Mouse (Mus musculus): ENCODE measurements around the gene Rgs9. TPM values are rescaled to one million over a fixed set of nuclear protein-coding genes. Genes with fewer than 3 reads are reported as not detected.

The Rgs9 gene
- polyA plus RNA-seq, 1 experiment from 2014 or later: 0.10 TPM

- no peak overlapping the region for H3K4me2 ChIP-seq
Measured at GRCm38 (mm10) chr11:109227139-109227538, 70.8 kb downstream of the Rgs9 start.

GRCm38 (mm10) chr11:109221209-109222007 lies 76.5 kb downstream of the Rgs9 start:
- no peaks in the 10 kb centered on the region for H3K36me3 ChIP-seq
- no peak overlapping the region for H3K27ac ChIP-seq
- no peak overlapping the region for H3K4me2 ChIP-seq
- H3K9ac ChIP-seq: no peak overlapping the region
- no peak for ATAC-seq
- no peaks in the 10 kb centered on the region for H3K9me3 ChIP-seq (replicated peaks)
- no peak overlapping the region for H3K4me3 ChIP-seq
- no peaks in the 10 kb centered on the region for H3K27me3 ChIP-seq (replicated peaks)
- no peaks in the 10 kb centered on the region for H3K4me1 ChIP-seq
- 32% methylated on average over 4 of the region's 4 CpGs for WGBS (ENCODE audit: insufficient replicate concordance)

More at GRCm38 (mm10) chr11:109227139-109227538, 70.8 kb downstream of the Rgs9 start:
- Histone ChIP-seq H3K4me1 (no peaks in the 10 kb centered on the region), H3K27me3 (replicated peaks) (no peaks in the 10 kb centered on the region), H3K9ac (no peak overlapping the region), H3K4me3 (no peak overlapping the region), H3K36me3 (no peaks in the 10 kb centered on the region), H3K9me3 (replicated peaks) (no peaks in the 10 kb centered on the region), H3K27ac (no peak overlapping the region)
- 70% methylated on average over 12 of the region's 12 CpGs for WGBS (ENCODE audit: insufficient replicate concordance)
- no peak for ATAC-seq

GRCm38 (mm10) chr11:109218722-109219430 lies 79.1 kb downstream of the Rgs9 start:
- Histone ChIP-seq H3K4me2 (no peak overlapping the region), H3K4me3 (no peak overlapping the region), H3K4me1 (no peaks in the 10 kb centered on the region), H3K36me3 (no peaks in the 10 kb centered on the region), H3K9ac (no peak overlapping the region), H3K27ac (no peak overlapping the region), H3K9me3 (replicated peaks) (no peaks in the 10 kb centered on the region), H3K27me3 (replicated peaks) (no peaks in the 10 kb centered on the region)
- ATAC-seq: no peak
- 51% methylated on average over 15 of the region's 15 CpGs for WGBS (ENCODE audit: insufficient replicate concordance)

GRCm38 (mm10) chr11:109217827-109218536 lies 79.9 kb downstream of the Rgs9 start:
- 52% methylated on average over 12 of the region's 12 CpGs for WGBS (ENCODE audit: insufficient replicate concordance)
- no peak overlapping the region for H3K27ac ChIP-seq
- ATAC-seq: no peak
- no peak overlapping the region for H3K4me2 ChIP-seq
- no peaks in the 10 kb centered on the region for H3K36me3 ChIP-seq
- no peaks in the 10 kb centered on the region for H3K4me1 ChIP-seq
- H3K9ac ChIP-seq: no peak overlapping the region
- H3K9me3 ChIP-seq (replicated peaks): no peaks in the 10 kb centered on the region
- no peaks in the 10 kb centered on the region for H3K27me3 ChIP-seq (replicated peaks)
- no peak overlapping the region for H3K4me3 ChIP-seq

- no peaks in the 10 kb centered on the region for H3K36me3 ChIP-seq
- no peak for ATAC-seq
- no peak overlapping the region for H3K9ac ChIP-seq
- H3K4me3 ChIP-seq: no peak overlapping the region
- H3K4me1 ChIP-seq: no peaks in the 10 kb centered on the region
- no peaks in the 10 kb centered on the region for H3K9me3 ChIP-seq (replicated peaks)
- 59% methylated on average over 11 of the region's 11 CpGs for WGBS (ENCODE audit: insufficient replicate concordance)
- H3K27me3 ChIP-seq (replicated peaks): no peaks in the 10 kb centered on the region
- H3K27ac ChIP-seq: no peak overlapping the region
- no peak overlapping the region for H3K4me2 ChIP-seq
Measured at GRCm38 (mm10) chr11:109210772-109211171, 87.2 kb downstream of the Rgs9 start.

- Histone ChIP-seq H3K27me3 (replicated peaks) (no peaks in the 10 kb centered on the region), H3K9ac (no peak overlapping the region), H3K4me3 (no peak overlapping the region), H3K4me2 (no peak overlapping the region), H3K27ac (no peak overlapping the region), H3K9me3 (replicated peaks) (no peaks in the 10 kb centered on the region), H3K36me3 (no peaks in the 10 kb centered on the region), H3K4me1 (no peaks in the 10 kb centered on the region)
- ATAC-seq: no peak
- WGBS (ENCODE audit: insufficient replicate concordance): 64% methylated on average over 7 of the region's 7 CpGs
Measured at GRCm38 (mm10) chr11:109210341-109210740, 87.6 kb downstream of the Rgs9 start.

- no peaks in the 10 kb centered on the region for H3K36me3 ChIP-seq
Measured at GRCm38 (mm10) chr11:109206732-109207131, 91.2 kb downstream of the Rgs9 start.

GRCm38 (mm10) chr11:109206028-109206427 lies 91.9 kb downstream of the Rgs9 start:
- no peak overlapping the region for H3K9ac ChIP-seq
- no peaks in the 10 kb centered on the region for H3K36me3 ChIP-seq
- 50% methylated on average over 1 of the region's 1 CpGs for WGBS (ENCODE audit: insufficient replicate concordance)
- H3K9me3 ChIP-seq (replicated peaks): no peaks in the 10 kb centered on the region
- no peaks in the 10 kb centered on the region for H3K27me3 ChIP-seq (replicated peaks)
- ATAC-seq: no peak
- no peak overlapping the region for H3K4me2 ChIP-seq
- no peak overlapping the region for H3K4me3 ChIP-seq
- H3K4me1 ChIP-seq: no peaks in the 10 kb centered on the region
- no peak overlapping the region for H3K27ac ChIP-seq

More at GRCm38 (mm10) chr11:109206732-109207131, 91.2 kb downstream of the Rgs9 start:
- H3K9me3 ChIP-seq (replicated peaks): no peaks in the 10 kb centered on the region
- no peak overlapping the region for H3K4me3 ChIP-seq
- no peak overlapping the region for H3K9ac ChIP-seq
- H3K27me3 ChIP-seq (replicated peaks): no peaks in the 10 kb centered on the region
- 46% methylated on average over 13 of the region's 13 CpGs for WGBS (ENCODE audit: insufficient replicate concordance)
- H3K4me2 ChIP-seq: no peak overlapping the region
- no peaks in the 10 kb centered on the region for H3K4me1 ChIP-seq
- ATAC-seq: no peak
- no peak overlapping the region for H3K27ac ChIP-seq

- no peaks in the 10 kb centered on the region for H3K36me3 ChIP-seq
- ATAC-seq: no peak
- no peaks in the 10 kb centered on the region for H3K27me3 ChIP-seq (replicated peaks)
- H3K4me3 ChIP-seq: no peak overlapping the region
- 38% methylated on average over 8 of the region's 8 CpGs for WGBS (ENCODE audit: insufficient replicate concordance)
- no peak overlapping the region for H3K9ac ChIP-seq
- H3K27ac ChIP-seq: no peak overlapping the region
- no peak overlapping the region for H3K4me2 ChIP-seq
- H3K4me1 ChIP-seq: no peaks in the 10 kb centered on the region
- no peaks in the 10 kb centered on the region for H3K9me3 ChIP-seq (replicated peaks)
Measured at GRCm38 (mm10) chr11:109199612-109200293, 98.2 kb downstream of the Rgs9 start.

- WGBS (ENCODE audit: insufficient replicate concordance): 48% methylated on average over 15 of the region's 15 CpGs
- Histone ChIP-seq H3K27ac (no peak overlapping the region), H3K9me3 (replicated peaks) (no peaks in the 10 kb centered on the region), H3K4me1 (no peaks in the 10 kb centered on the region), H3K4me3 (no peak overlapping the region), H3K36me3 (no peaks in the 10 kb centered on the region), H3K27me3 (replicated peaks) (no peaks in the 10 kb centered on the region), H3K9ac (no peak overlapping the region), H3K4me2 (no peak overlapping the region)
- ATAC-seq: no peak
Measured at GRCm38 (mm10) chr11:109192673-109193557, 105.0 kb downstream of the Rgs9 start.

- Histone ChIP-seq H3K9me3 (replicated peaks) (no peaks in the 10 kb centered on the region), H3K4me3 (no peak overlapping the region), H3K36me3 (no peaks in the 10 kb centered on the region), H3K27me3 (replicated peaks) (no peaks in the 10 kb centered on the region), H3K4me2 (no peak overlapping the region), H3K27ac (no peak overlapping the region), H3K4me1 (no peaks in the 10 kb centered on the region), H3K9ac (no peak overlapping the region)
- ATAC-seq: no peak
- 78% methylated on average over 5 of the region's 5 CpGs for WGBS (ENCODE audit: insufficient replicate concordance)
Measured at GRCm38 (mm10) chr11:109188235-109188634, 109.7 kb downstream of the Rgs9 start.

All from liver, embryonic 12.5 days (tissue).